Mouse (Mus musculus) left cerebral cortex, adult 6 months (tissue): ENCODE results near the gene Pram1. TPM values are rescaled to one million over a fixed set of nuclear protein-coding genes. Genes with fewer than 3 reads are reported as not detected.

ENCODE experiments used
- long read RNA-seq, 2 experiments: library from polyadenylated mRNA; unstranded; transcript quantifications; one replicate each; pipeline ENCODE4 v2.0.0; 2019 to 2020
- polyA plus RNA-seq: library from polyadenylated mRNA; unstranded; fragments of <200 nt; fragmentation: Nextera tagmentation; gene quantifications from 2 replicates; pipeline ENCODE4 v1.2.3, GENCODE M21; 2021

Pram1 gene
- not detected in 2 replicates for polyA plus RNA-seq
- long read RNA-seq, experiment 1 = 0 reads
- long read RNA-seq, experiment 2 = 0 reads

GRCm38 (mm10) chr17:33637516-33638276 is at the start of gene Pram1:
Gene Pram1, plus strand, starts transcription at chr17:33638056.

GRCm38 (mm10) chr17:33628621-33629486 is 9.0 kb upstream of the Pram1 start, which contains the start of gene Zfp414:
Gene Zfp414, plus strand, starts transcription at chr17:33629090.

DNA sequence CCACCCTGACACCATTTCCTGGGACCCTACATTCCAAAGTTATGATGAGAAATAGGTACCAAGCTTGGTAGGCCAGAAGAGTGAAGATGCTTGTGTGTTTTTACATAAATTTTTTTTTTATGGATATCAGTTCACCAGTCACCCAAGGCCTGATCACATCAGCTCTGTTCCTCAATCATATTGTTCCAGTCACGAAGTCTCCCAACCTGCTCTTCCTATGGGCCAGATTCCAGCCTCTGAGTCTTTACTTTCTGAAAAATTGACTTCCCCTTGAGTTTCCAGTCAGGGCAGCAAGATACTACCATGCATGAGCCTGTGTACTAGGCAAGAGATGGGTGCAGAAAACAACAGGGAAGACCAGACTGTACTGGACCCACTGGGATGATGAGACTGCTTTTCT is 48.9 kb downstream of the Pram1 start, which contains the start of gene Hnrnpm:
TSS of gene Hnrnpm (minus strand) at position 101 of the 400 bp plus-strand sequence.

Other genes starting within 250 kb of the Pram1 start
- gene Zfp101, start 243.4 kb upstream of the Pram1 start, polyA plus RNA-seq = 5.3 and 7.3 TPM in 2 replicates
- gene Actl9, start 205.2 kb upstream of the Pram1 start, polyA plus RNA-seq = 0.20 TPM in 1 of 2 replicates, not detected in the other
- gene Adamts10, start 113.9 kb upstream of the Pram1 start, polyA plus RNA-seq = 1.9 and 2.4 TPM in 2 replicates
- gene Myo1f, start 82.3 kb upstream of the Pram1 start, polyA plus RNA-seq = 1.2 and 1.5 TPM in 2 replicates
- gene Zfp414, start 9.0 kb upstream of the Pram1 start, polyA plus RNA-seq = 29.6 and 40.3 TPM in 2 replicates
- gene Hnrnpm, start 48.8 kb downstream of the Pram1 start, polyA plus RNA-seq = 48.3 and 50.7 TPM in 2 replicates
- gene March2, start 80.6 kb downstream of the Pram1 start, polyA plus RNA-seq = 20.5 and 194 TPM in 2 replicates
- 640 and 662 TPM in 2 replicates for gene Rab11b, start 122.5 kb downstream of the Pram1 start, polyA plus RNA-seq
- gene Angptl4, start 143.8 kb downstream of the Pram1 start, polyA plus RNA-seq = 3.4 TPM in 2 replicates
- 18.2 and 19.7 TPM in 2 replicates for gene Kank3, start 172.5 kb downstream of the Pram1 start, polyA plus RNA-seq
- gene Rps28, start 186.5 kb downstream of the Pram1 start, polyA plus RNA-seq = 2,886 and 3,372 TPM in 2 replicates
- 1,006 and 1,076 TPM in 2 replicates for gene Ndufa7, start 186.5 kb downstream of the Pram1 start, polyA plus RNA-seq
- 45.2 and 56.2 TPM in 2 replicates for gene Cd320, start 205.0 kb downstream of the Pram1 start, polyA plus RNA-seq
- gene Gm7029, start 235.8 kb downstream of the Pram1 start, polyA plus RNA-seq = not detected in 2 replicates